Mouse (Mus musculus) C2C12 (cell line): ENCODE measurements around the gene Ppm1h.

Experiments
- CEBPB ChIP-seq: IDR thresholded peaks from one replicate; pipeline ENCODE4 v1.6.1; 2011; ENCODE audit warnings: low read depth, mild to moderate bottlenecking, control low read depth, moderate library complexity
- CTCF ChIP-seq: IDR thresholded peaks from one replicate; pipeline ENCODE4 v1.5.1; 2011; ENCODE audit not compliant: control insufficient read depth, insufficient read depth, insufficient read length
- FOSL1 ChIP-seq: IDR thresholded peaks from one replicate; pipeline ENCODE4 v1.8.0; 2011; ENCODE audit warnings: mild to moderate bottlenecking, low read length; ENCODE audit not compliant: poor library complexity, insufficient read depth, severe bottlenecking
- MAX ChIP-seq: IDR thresholded peaks from one replicate; pipeline ENCODE4 v1.6.1; 2011; ENCODE audit warnings: mild to moderate bottlenecking, control low read depth
- MYOD1 ChIP-seq: IDR thresholded peaks from one replicate; pipeline ENCODE4 v1.6.1; 2011; ENCODE audit warnings: low read depth; ENCODE audit not compliant: control insufficient read depth, insufficient read length
- MYOG ChIP-seq: IDR thresholded peaks from one replicate; pipeline ENCODE4 v1.6.1; 2011; ENCODE audit not compliant: control insufficient read depth, insufficient read length; ENCODE audit errors: extremely low read depth
- USF1 ChIP-seq: IDR thresholded peaks from one replicate; pipeline ENCODE4 v1.6.1; 2011; ENCODE audit warnings: low read depth, mild to moderate bottlenecking, control low read depth, moderate library complexity

GRCm38 (mm10) chr10:122988372-122988771, 309.8 kb downstream of the Ppm1h start:
- TF ChIP-seq CTCF (no peak), USF1 (peak; percentile 89), FOSL1 (no peak), MAX (no peak), MYOD1 (no peak), CEBPB (no peak), MYOG (no peak)
